Mouse (Mus musculus): ENCODE results near the gene Sertad3.
A peak's percentile ranks its signal among the peaks of the same experiment; 100 is the strongest.

The Sertad3 gene

GRCm38 (mm10) chr7:27473156-27473834 lies at the start of gene Sertad3:
Sertad3 (plus strand) TSS chr7:27473768.
- peak; percentile 100 for DNase-seq

DNA sequence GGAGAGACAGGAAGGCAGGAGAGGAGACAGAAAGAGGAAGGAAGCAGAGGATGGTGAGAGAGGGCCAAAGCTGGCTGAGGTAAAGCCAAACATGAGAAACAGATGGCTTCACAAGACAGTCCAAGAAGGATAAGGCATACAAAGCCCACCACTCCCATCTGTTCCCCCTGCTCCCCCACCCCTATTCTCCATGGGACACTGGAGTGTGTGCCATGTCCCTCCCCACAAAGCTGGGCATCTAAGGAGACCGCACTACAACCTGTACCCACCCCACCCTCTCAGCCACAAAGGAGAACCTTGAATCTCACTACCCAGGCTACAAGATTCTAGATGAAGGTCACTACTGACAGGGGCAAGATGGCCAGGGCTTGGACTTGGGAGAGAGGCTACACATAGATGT lies 46.2 kb upstream of the Sertad3 start:
- no peak for DNase-seq

DNA sequence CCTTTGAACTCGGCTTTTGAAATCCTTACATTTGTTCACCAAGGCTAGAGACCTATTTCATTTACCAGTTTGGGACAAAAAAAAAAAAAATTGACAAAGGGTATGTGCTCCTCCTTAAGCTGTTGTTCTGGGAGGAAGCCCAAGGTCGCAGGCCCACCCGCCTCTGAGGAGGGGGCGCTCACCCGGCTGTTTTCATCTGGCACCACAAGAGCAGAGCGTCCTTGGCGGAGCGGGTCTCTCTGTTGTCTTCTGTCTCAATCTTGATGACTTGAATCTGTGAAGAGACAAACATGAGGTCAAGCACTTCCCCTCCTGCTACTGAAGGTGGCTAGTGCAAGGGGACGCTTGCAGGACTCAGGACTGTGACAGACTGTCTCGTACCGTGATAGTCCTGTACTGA lies 45.6 kb upstream of the Sertad3 start:
- no peak for DNase-seq

DNA sequence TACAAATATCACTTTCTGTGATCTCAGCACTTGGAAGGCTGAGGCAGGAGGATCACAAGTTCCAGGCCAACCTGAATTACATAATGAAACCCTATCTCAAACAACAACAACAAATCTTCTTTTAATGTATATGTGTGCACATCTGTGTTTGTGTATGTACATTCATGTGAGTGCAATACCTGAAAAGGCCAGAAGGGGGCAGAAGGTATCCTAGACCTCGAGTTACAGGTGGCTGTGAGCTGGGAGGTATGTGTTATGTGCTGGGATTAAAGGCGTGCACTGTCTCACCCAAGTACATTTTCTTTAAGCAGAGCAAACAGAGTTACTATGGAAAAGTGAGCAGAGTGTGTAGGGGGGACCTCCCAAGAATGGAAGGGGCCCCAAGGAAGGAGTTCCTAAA lies 44.4 kb upstream of the Sertad3 start:
- no peak for DNase-seq

DNA sequence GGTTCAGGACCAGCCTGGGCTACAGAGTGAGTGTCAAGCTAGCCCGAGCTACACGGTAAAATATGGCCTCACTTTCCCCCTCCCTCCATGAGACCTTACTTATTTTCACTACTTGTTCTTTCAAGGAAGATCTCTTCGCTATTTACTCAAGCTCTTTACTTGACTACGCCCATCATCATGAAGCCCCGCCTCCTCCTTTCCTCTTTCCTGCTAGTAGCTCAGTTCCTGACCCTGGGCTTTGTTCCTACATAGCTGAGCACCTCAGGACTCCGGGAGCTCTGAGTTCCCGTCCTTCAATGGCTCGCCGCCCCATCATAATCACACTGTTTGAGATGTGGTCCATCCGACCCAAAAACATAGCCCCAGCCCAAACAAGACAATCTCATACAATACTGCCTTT lies 40.2 kb upstream of the Sertad3 start:
- no peak for DNase-seq

GRCm38 (mm10) chr7:27433794-27434193 lies 39.8 kb upstream of the Sertad3 start:
- DNase-seq = no peak

DNA sequence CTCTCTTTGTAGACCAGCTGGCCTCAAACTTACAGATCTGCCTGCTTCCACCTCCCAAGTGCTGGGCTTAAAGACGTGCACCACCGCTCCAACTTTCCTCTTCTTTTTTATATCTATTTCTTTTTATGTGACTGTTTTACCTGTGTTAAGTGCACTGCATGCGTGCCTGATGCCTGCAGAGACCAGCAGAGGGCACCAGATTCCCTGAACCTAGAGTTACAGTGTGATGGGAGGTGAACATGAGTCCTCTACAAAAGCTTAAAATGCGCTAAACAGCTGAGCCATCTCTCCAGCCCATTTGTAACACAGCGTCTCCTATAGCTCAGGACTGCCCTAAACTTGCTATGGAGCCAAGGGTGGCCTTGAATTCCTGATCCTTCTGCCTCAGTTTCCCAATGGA lies 36.0 kb upstream of the Sertad3 start:
- DNase-seq = peak; percentile 38 to 40

DNA sequence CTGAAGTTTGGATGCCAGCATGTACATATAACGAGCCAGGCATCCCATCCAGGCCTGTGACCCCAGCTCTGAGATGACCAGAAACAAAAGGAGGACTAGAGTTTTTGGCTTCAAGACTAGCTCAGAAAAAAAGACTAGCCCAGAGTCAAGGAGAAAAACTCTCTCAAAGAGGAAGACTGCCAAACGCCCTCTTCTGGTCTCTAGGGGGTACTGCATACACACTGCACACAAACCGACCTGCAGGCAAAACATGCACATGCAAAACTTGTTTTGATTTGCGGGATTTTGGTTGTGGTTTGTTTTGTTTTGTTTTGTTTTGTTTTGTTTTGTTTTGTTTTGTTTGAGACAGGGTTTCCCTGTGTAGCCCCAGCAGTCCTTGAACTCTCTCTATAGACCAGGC lies 33.6 kb upstream of the Sertad3 start:
- DNase-seq = no peak

- no peak for DNase-seq
Measured at GRCm38 (mm10) chr7:27446051-27446450, 27.5 kb upstream of the Sertad3 start.

GRCm38 (mm10) chr7:27446521-27447418 lies 26.8 kb upstream of the Sertad3 start:
- peak in 1 of 2 experiments; percentile 41 for DNase-seq

DNA sequence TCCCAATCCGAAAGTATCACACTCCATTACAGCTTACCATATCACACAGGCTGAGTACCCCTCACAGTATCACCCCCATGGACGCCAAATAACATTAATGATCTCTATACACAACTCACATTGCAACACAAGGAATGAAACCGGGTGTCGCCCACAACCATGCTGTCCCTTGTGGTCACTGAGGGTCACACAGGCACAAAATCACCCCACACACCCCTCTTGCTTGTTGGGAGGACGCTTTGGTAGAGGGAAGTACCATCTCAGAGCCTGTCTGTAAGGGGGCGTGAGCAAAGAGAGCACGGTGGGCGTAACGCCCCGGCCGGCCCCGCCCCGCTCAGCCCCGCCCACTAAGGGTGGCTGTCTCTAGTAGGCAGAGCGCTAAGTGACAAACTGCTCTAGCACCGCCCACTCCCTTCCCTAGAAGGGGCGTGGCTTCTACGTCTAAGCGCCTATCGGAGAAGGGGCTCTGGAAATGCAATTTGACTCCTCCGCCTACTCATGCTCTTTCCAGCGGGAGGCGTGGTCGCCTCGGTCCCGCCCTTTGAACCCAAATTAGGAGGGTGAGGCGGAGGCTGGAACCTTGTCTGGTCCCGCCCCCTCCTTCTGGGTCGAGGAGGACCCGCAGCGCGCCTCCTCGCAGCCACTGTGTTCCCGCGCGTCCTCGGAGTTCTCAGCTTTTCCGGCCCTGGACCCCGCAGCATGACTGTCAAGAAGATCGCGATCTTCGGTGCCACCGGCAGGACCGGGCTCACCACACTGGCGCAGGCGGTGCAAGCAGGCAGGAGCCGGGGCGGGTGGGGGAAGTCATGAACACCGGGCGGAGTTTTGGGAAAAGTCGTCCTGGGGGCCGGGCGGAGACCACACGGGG lies 25.9 kb upstream of the Sertad3 start, which contains the start of the genes Sptbn4 and Blvrb:
Gene Sptbn4, minus strand, starts transcription at position 268 of the 868 bp plus-strand sequence.
Gene Blvrb, plus strand, starts transcription at position 560 of the 868 bp plus-strand sequence.
- DNase-seq = peak; percentile 98 to 99

- DNase-seq = peak in 1 of 2 experiments; percentile 39
Measured at GRCm38 (mm10) chr7:27448421-27449206, 25.0 kb upstream of the Sertad3 start.

GRCm38 (mm10) chr7:27449256-27449862 lies 24.2 kb upstream of the Sertad3 start:
- DNase-seq = peak; percentile 78 to 83

- no peak for DNase-seq
Measured at GRCm38 (mm10) chr7:27451359-27451758, 22.2 kb upstream of the Sertad3 start.

GRCm38 (mm10) chr7:27452206-27452770 lies 21.3 kb upstream of the Sertad3 start:
- no peak for DNase-seq

DNA sequence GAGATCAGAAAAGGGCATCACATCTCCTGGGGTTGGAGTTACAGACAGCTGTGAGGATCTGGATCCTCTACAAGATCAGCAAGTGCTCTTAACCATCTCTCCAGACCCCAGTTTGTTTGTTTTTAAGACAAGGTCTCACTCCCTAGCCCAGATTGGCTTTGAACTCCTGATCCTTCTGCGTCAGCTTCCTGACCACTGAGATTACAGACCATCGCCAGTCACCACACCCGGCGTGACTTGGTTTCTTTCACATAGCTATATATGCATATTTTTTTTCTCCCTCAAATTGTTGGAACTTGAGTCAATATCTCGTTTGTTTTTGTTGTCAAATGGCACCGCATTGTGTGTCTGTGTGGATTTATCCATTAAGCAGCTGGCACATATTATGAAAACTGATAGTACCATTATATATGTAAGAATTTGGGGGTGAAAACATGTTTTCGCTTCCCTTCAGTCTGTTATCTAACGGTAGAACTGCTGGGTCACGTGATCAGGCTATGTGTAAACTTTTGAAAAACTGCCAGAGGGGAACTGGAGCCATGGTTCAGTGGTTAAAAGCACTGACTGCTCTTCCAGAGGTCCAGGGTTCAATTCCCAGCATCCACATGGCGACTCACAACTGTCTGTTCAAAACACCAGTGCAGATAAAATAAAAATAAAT lies 19.0 kb upstream of the Sertad3 start:
- DNase-seq = no peak

DNA sequence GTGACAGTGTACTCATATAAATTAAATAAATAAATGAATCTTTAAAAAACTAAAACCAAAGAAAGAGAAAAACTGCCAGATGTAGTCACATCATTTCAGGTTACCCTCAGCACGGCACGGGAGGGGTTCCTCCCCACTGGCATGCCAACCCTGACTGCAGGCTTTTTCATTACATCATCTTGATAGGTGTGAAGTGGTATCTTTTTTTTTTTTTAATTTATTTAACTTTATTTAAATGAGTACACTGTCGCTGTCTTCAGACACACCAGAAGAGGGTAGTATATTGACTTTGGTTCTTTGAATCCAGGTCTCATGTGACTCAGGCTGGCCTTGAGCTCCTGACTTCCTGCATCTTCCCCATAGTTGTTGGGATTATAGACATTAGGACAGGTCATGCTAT lies 18.3 kb upstream of the Sertad3 start:
- DNase-seq = no peak

DNA sequence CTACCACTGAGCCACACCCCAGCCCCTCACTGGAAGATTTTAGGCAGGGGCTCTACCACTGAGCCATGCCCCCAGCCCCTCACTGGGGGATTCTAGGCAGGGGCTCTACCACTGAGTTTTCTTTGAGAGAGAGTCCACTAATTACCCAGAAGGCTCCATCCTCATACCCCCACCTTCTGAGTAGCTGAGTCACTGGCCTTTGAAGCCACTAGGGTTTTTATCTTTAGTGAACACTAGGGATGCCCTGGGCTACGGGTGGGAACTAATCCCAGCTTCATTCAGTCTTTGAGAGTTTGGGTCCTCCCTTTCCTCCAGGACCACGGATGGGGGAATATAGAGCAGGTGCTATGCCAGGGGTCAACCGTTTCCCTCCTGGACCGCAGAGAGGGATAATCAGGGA lies 15.0 kb upstream of the Sertad3 start:
- no peak for DNase-seq

DNA sequence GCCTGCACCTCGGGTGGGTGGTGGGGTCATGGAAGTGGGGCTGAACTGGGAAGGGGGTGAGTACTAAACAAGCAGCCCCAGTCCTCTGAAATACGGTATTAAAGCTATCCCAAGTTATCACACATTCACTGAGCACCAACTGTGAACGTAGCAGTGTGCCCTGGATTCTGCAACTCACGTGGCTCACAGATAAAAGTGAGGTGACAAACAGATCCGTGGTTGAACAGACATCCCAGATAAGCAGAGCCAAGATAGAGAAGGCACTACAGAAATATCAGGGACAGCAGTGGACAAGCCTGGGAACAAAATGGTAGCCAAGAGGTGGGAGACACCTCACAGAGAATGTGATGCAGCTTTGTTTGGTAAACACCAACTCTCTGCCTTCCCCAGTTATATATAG lies 13.9 kb upstream of the Sertad3 start:
- no peak for DNase-seq

DNA sequence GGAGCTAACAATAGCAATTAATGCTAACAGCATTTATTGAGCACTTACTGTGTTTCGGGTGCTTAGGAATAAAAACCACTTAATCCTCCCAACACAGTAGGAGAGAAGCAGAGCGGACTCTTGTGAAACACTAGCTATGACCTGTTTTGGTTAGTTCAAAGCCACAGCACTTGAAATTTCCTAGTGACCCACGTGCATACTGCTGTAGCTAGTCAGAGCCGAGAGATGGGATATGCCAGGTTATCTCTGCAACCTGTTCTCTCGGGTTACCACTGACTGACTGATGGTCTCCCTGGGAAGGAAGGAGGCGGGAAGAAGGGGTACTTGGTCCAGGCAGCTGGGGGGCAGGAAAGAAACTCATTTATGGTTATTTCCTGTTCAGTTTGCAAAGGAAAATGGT lies 13.1 kb upstream of the Sertad3 start:
- no peak for DNase-seq

- no peak for DNase-seq
Measured at GRCm38 (mm10) chr7:27467648-27468047, 5.9 kb upstream of the Sertad3 start.

Data from kidney, postnatal 25 days (tissue).